Mouse (Mus musculus) urinary bladder, adult 2 months (tissue): ENCODE data around the gene Klhdc4. TPM values are rescaled to one million over a fixed set of nuclear protein-coding genes. Genes with fewer than 3 reads are reported as not detected.

Source experiments
- DNase-seq: peaks from one replicate; pipeline ENCODE4 v3.0.0; 2022; ENCODE audit warnings: low spot score
- polyA plus RNA-seq: library from polyadenylated mRNA; depleted of rRNA; stranded (reverse); fragments of >200 nt; gene quantifications from 2 replicates; pipeline ENCODE4 v1.2.3, GENCODE M21; 2012; rRNA removed

Klhdc4 gene
- polyA plus RNA-seq, 1 experiment, result 19.7 TPM

- no peak for DNase-seq
These were observed 70.9 kb downstream of the Klhdc4 start for GRCm38 (mm10) chr8:121758470-121758869.

GRCm38 (mm10) chr8:121751407-121751806 is 78.0 kb downstream of the Klhdc4 start:
- no peak for DNase-seq

GRCm38 (mm10) chr8:121750512-121750911 is 78.9 kb downstream of the Klhdc4 start:
- DNase-seq, result no peak

GRCm38 (mm10) chr8:121749501-121749900 is 79.9 kb downstream of the Klhdc4 start:
- DNase-seq, result no peak

Other genes starting within 250 kb of the Klhdc4 start
- 52.4 and 97.9 TPM in 2 replicates for gene Map1lc3b, start 239.2 kb downstream of the Klhdc4 start, polyA plus RNA-seq
- 16.9 and 22.7 TPM in 2 replicates for gene Zcchc14, start 176.7 kb downstream of the Klhdc4 start, polyA plus RNA-seq
- gene Jph3, start 99.9 kb downstream of the Klhdc4 start, polyA plus RNA-seq, result 0.03 and 0.08 TPM in 2 replicates
- gene Slc7a5, start 78.1 kb upstream of the Klhdc4 start, polyA plus RNA-seq, result 11.0 and 14.1 TPM in 2 replicates
- gene Car5a, start 115.3 kb upstream of the Klhdc4 start, polyA plus RNA-seq, result 0.07 TPM in 1 of 2 replicates, not detected in the other
- 32.7 and 45.7 TPM in 2 replicates for gene Banp, start 120.2 kb upstream of the Klhdc4 start, polyA plus RNA-seq